Mouse (Mus musculus): ENCODE measurements around the gene Kif19a. TPM values are rescaled to one million over a fixed set of nuclear protein-coding genes. Genes with fewer than 3 reads are reported as not detected.

Kif19a gene
- polyA plus RNA-seq, 1 experiment from 2014 or later = 0.83 TPM

- ATAC-seq (replicated peaks; ENCODE audit: low FRiP score) = no peak
- no peak for DNase-seq (ENCODE audit: low spot score)
- Histone ChIP-seq H3K9ac (ENCODE audit: low read length) (no peak overlapping the region), H3K9me3 (ENCODE audit: control insufficient read depth, low read length) (no peaks in the 10 kb centered on the region), H3K4me1 (replicated peaks; ENCODE audit: control insufficient read depth, insufficient read depth, low read length) (peaks cover 16% of the 10 kb centered on the region; the same call in 1 of the 2 replicates), H3K27me3 (ENCODE audit: control insufficient read depth, insufficient read depth, low read length) (no peaks in the 10 kb centered on the region), H3K4me3 (ENCODE audit: low read depth, low read length) (no peak overlapping the region), H3K4me2 (ENCODE audit: low read depth, low read length, severe bottlenecking) (no peak overlapping the region), H3K27ac (ENCODE audit: low read depth, low read length) (no peak overlapping the region), H3K36me3 (ENCODE audit: control insufficient read depth, insufficient read depth, low read length) (no peaks in the 10 kb centered on the region)
- WGBS = 65% methylated on average over 2 of the region's 2 CpGs
Observed at GRCm38 (mm10) chr11:114807025-114807424, 41.8 kb downstream of the Kif19a start.

GRCm38 (mm10) chr11:114807686-114808427, 42.7 kb downstream of the Kif19a start:
- Histone ChIP-seq H3K9ac (ENCODE audit: low read length) (no peak overlapping the region), H3K9me3 (ENCODE audit: control insufficient read depth, low read length) (no peaks in the 10 kb centered on the region), H3K4me2 (ENCODE audit: low read depth, low read length, severe bottlenecking) (no peak overlapping the region), H3K4me3 (ENCODE audit: low read depth, low read length) (no peak overlapping the region), H3K4me1 (replicated peaks; ENCODE audit: control insufficient read depth, insufficient read depth, low read length) (peaks cover 16% of the 10 kb centered on the region; the same call in 1 of the 2 replicates), H3K27ac (ENCODE audit: low read depth, low read length) (no peak overlapping the region), H3K36me3 (ENCODE audit: control insufficient read depth, insufficient read depth, low read length) (no peaks in the 10 kb centered on the region), H3K27me3 (ENCODE audit: control insufficient read depth, insufficient read depth, low read length) (no peaks in the 10 kb centered on the region)
- DNase-seq (ENCODE audit: low spot score) = no peak
- 19% methylated on average over 14 of the region's 14 CpGs for WGBS
- ATAC-seq (replicated peaks; ENCODE audit: low FRiP score) = peak; percentile 39; the same call in 1 of the 2 replicates

- 74% methylated on average over 1 of the region's 1 CpGs for WGBS
- Histone ChIP-seq H3K4me1 (replicated peaks; ENCODE audit: control insufficient read depth, insufficient read depth, low read length) (peaks cover 9% of the 10 kb centered on the region; the same call in 1 of the 2 replicates), H3K27me3 (ENCODE audit: control insufficient read depth, insufficient read depth, low read length) (no peaks in the 10 kb centered on the region), H3K9me3 (ENCODE audit: control insufficient read depth, low read length) (no peaks in the 10 kb centered on the region), H3K4me3 (ENCODE audit: low read depth, low read length) (no peak overlapping the region), H3K36me3 (ENCODE audit: control insufficient read depth, insufficient read depth, low read length) (no peaks in the 10 kb centered on the region), H3K27ac (ENCODE audit: low read depth, low read length) (no peak overlapping the region), H3K4me2 (ENCODE audit: low read depth, low read length, severe bottlenecking) (no peak overlapping the region), H3K9ac (ENCODE audit: low read length) (no peak overlapping the region)
- DNase-seq (ENCODE audit: low spot score) (no peak), ATAC-seq (replicated peaks; ENCODE audit: low FRiP score) (no peak)
Observed at GRCm38 (mm10) chr11:114809371-114809770, 44.2 kb downstream of the Kif19a start.

- 26% methylated on average over 4 of the region's 4 CpGs for WGBS
- DNase-seq (ENCODE audit: low spot score) (no peak), ATAC-seq (replicated peaks; ENCODE audit: low FRiP score) (no peak)
- no peaks in the 10 kb centered on the region for H3K9me3 ChIP-seq (ENCODE audit: control insufficient read depth, low read length)
- no peak overlapping the region for H3K27ac ChIP-seq (ENCODE audit: low read depth, low read length)
- no peak overlapping the region for H3K4me3 ChIP-seq (ENCODE audit: low read depth, low read length)
- no peaks in the 10 kb centered on the region for H3K27me3 ChIP-seq (ENCODE audit: control insufficient read depth, insufficient read depth, low read length)
- H3K4me1 ChIP-seq (replicated peaks; ENCODE audit: control insufficient read depth, insufficient read depth, low read length) = peaks cover 9% of the 10 kb centered on the region; the same call in 1 of the 2 replicates
- no peaks in the 10 kb centered on the region for H3K36me3 ChIP-seq (ENCODE audit: control insufficient read depth, insufficient read depth, low read length)
- no peak overlapping the region for H3K4me2 ChIP-seq (ENCODE audit: low read depth, low read length, severe bottlenecking)
- H3K9ac ChIP-seq (ENCODE audit: low read length) = no peak overlapping the region
Observed at GRCm38 (mm10) chr11:114810344-114810743, 45.2 kb downstream of the Kif19a start.

DNA sequence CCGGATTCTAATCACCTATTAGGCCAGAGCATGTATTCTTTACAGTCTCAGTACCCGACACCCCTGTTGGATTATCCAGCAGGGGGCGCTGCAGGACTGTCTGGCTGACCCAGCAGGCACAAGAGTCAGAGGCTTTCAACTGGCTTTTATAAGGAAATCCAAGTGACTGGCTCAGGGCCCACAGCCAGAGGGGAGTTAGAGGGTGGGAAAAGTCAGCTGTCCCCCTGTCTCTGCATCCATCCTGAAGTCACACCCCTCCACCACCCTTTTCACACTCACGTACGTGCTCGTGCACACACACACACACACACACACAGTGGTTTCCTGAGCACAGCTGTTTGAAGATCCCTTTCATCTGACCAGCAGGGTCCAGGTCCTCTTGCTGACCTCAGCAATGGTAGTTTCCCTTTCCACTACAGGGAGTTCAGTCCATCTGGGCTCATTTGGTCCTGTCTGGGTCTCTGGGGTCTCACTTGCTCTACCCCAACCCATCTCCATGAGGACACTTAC, 47.6 kb downstream of the Kif19a start:
- Histone ChIP-seq H3K9ac (ENCODE audit: low read length) (0 out of 2 replicates have a peak overlapping the region, but pooled peaks have one; percentile 16), H3K4me3 (ENCODE audit: low read depth, low read length) (no peak overlapping the region), H3K36me3 (ENCODE audit: control insufficient read depth, insufficient read depth, low read length) (no peaks in the 10 kb centered on the region), H3K27me3 (ENCODE audit: control insufficient read depth, insufficient read depth, low read length) (no peaks in the 10 kb centered on the region), H3K9me3 (ENCODE audit: control insufficient read depth, low read length) (no peaks in the 10 kb centered on the region), H3K4me1 (replicated peaks; ENCODE audit: control insufficient read depth, insufficient read depth, low read length) (peaks cover 1% of the 10 kb centered on the region; the same call in 1 of the 2 replicates), H3K27ac (ENCODE audit: low read depth, low read length) (no peak overlapping the region), H3K4me2 (ENCODE audit: low read depth, low read length, severe bottlenecking) (no peak overlapping the region)
- ATAC-seq (replicated peaks; ENCODE audit: low FRiP score) (peak; percentile 71), DNase-seq (ENCODE audit: low spot score) (peak; percentile 95)
- WGBS = 18% methylated on average over 6 of the region's 6 CpGs

GRCm38 (mm10) chr11:114814873-114815592, 49.8 kb downstream of the Kif19a start:
- ATAC-seq (replicated peaks; ENCODE audit: low FRiP score) = no peak
- Histone ChIP-seq H3K9ac (ENCODE audit: low read length) (no peak overlapping the region), H3K27me3 (ENCODE audit: control insufficient read depth, insufficient read depth, low read length) (no peaks in the 10 kb centered on the region), H3K9me3 (ENCODE audit: control insufficient read depth, low read length) (no peaks in the 10 kb centered on the region), H3K4me1 (replicated peaks; ENCODE audit: control insufficient read depth, insufficient read depth, low read length) (peaks cover 3% of the 10 kb centered on the region; the same call in 1 of the 2 replicates), H3K27ac (ENCODE audit: low read depth, low read length) (no peak overlapping the region), H3K4me3 (ENCODE audit: low read depth, low read length) (no peak overlapping the region), H3K36me3 (ENCODE audit: control insufficient read depth, insufficient read depth, low read length) (no peaks in the 10 kb centered on the region), H3K4me2 (ENCODE audit: low read depth, low read length, severe bottlenecking) (no peak overlapping the region)
- WGBS = 84% methylated on average over 11 of the region's 11 CpGs
- no peak for DNase-seq (ENCODE audit: low spot score)

GRCm38 (mm10) chr11:114816934-114817333, 51.7 kb downstream of the Kif19a start:
- DNase-seq (ENCODE audit: low spot score) (no peak), ATAC-seq (replicated peaks; ENCODE audit: low FRiP score) (no peak)
- H3K27me3 ChIP-seq (ENCODE audit: control insufficient read depth, insufficient read depth, low read length) = no peaks in the 10 kb centered on the region
- H3K36me3 ChIP-seq (ENCODE audit: control insufficient read depth, insufficient read depth, low read length) = no peaks in the 10 kb centered on the region
- H3K4me3 ChIP-seq (ENCODE audit: low read depth, low read length) = no peak overlapping the region
- no peaks in the 10 kb centered on the region for H3K9me3 ChIP-seq (ENCODE audit: control insufficient read depth, low read length)
- H3K4me1 ChIP-seq (replicated peaks; ENCODE audit: control insufficient read depth, insufficient read depth, low read length) = peaks cover 3% of the 10 kb centered on the region; the same call in 1 of the 2 replicates
- 91% methylated on average over 4 of the region's 4 CpGs for WGBS
- no peak overlapping the region for H3K4me2 ChIP-seq (ENCODE audit: low read depth, low read length, severe bottlenecking)
- no peak overlapping the region for H3K27ac ChIP-seq (ENCODE audit: low read depth, low read length)
- H3K9ac ChIP-seq (ENCODE audit: low read length) = no peak overlapping the region

GRCm38 (mm10) chr11:114818185-114818584, 53.0 kb downstream of the Kif19a start:
- no peak overlapping the region for H3K9ac ChIP-seq (ENCODE audit: low read length)
- ATAC-seq (replicated peaks; ENCODE audit: low FRiP score) (no peak), DNase-seq (ENCODE audit: low spot score) (no peak)
- H3K27me3 ChIP-seq (ENCODE audit: control insufficient read depth, insufficient read depth, low read length) = no peaks in the 10 kb centered on the region
- 91% methylated on average over 7 of the region's 7 CpGs for WGBS
- peaks cover 8% of the 10 kb centered on the region for H3K4me1 ChIP-seq (replicated peaks; ENCODE audit: control insufficient read depth, insufficient read depth, low read length)
- no peak overlapping the region for H3K27ac ChIP-seq (ENCODE audit: low read depth, low read length)
- no peak overlapping the region for H3K4me2 ChIP-seq (ENCODE audit: low read depth, low read length, severe bottlenecking)
- H3K36me3 ChIP-seq (ENCODE audit: control insufficient read depth, insufficient read depth, low read length) = no peaks in the 10 kb centered on the region
- no peaks in the 10 kb centered on the region for H3K9me3 ChIP-seq (ENCODE audit: control insufficient read depth, low read length)
- no peak overlapping the region for H3K4me3 ChIP-seq (ENCODE audit: low read depth, low read length)
